23 mouse cellular contexts compared by ENCODE assay signal in the genomic region with DNA sequence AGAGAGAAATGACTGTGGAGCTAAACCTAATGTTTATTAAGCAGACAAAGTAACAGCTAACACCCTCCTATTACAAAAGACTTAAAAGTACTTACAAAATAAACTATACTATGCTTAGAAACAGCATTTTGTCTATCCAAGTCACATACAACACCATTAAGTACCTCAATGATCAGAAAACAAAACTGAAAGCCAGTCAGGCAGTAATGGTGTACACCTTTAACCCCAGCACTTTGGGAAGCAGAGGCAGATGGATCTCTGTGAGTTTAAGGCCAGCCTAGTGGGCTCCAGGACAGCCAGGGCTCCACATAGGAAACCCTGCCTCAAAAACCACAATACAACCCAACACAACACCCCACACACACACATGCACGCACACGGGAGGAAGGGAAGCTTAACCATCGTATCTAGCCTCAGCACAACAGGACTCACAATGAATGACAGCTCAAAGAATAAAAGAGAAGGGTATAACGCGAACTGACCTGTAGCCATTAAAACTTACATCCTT. TPM values are rescaled to one million over a fixed set of nuclear protein-coding genes. Genes with fewer than 3 reads are reported as not detected.
A peak's percentile ranks its signal among the peaks of the same experiment; 100 is the strongest.
DNase-seq lines count a peak whose midpoint lies in the region; ATAC-seq and TF ChIP-seq lines count a peak whose summit lies in the region.
"Had no signal": no experiment of that assay in that cellular context is flagged by ENCODE, and none has a peak within 500 bp of the region (broad histone marks: within the 10 kb centered on the region; RNA-seq: fewer than 3 reads in every experiment).

No protein-coding gene starts in this region.

- no peak for DNase-seq in liver, embryonic 11.5 days (ENCODE audit: low spot score)
- peak; percentile 44 for DNase-seq in CD4-positive, CD25-positive, alpha-beta regulatory T cell, adult 2 months (ENCODE audit: low read depth, low spot score)
- no peak for DNase-seq in retina, embryonic 14.5 days (ENCODE audit: low spot score)
- DNase-seq in left cerebral cortex, adult 2 months (ENCODE audit: extremely low spot score in 1 of 2, low spot score in 2 of 2): no peak
- DNase-seq: adrenal gland, postnatal 36 days; cerebellum, adult 11 months; cerebellum, postnatal 10 days; forebrain, postnatal 0 days; gastrocnemius, postnatal 25 days; kidney, postnatal 36 days; lung, embryonic 14.5 days; lung, postnatal 36 days; right cerebral cortex, adult 18-20 months had no signal

- H3K4me3 ChIP-seq in liver, embryonic 16.5 days (ENCODE audit: low read depth, low read length): no peak overlapping the region
- no peak overlapping the region for H3K4me3 ChIP-seq in liver, embryonic 11.5 days (ENCODE audit: low read depth, low read length)
- no peak overlapping the region for H3K4me3 ChIP-seq in olfactory bulb, adult 2 months (ENCODE audit: insufficient read depth, low read depth, low read length)
- H3K4me3 ChIP-seq in left cerebral cortex, adult 2 months: no peak overlapping the region
- H3K4me3 ChIP-seq: forebrain, embryonic 10.5 days; kidney, embryonic 15.5 days; limb, embryonic 15.5 days; midbrain, embryonic 15.5 days; neural tube, embryonic 13.5 days had no signal

- H3K9ac ChIP-seq in liver, embryonic 16.5 days (ENCODE audit: low read depth, low read length): no peak overlapping the region
- H3K9ac ChIP-seq in liver, embryonic 11.5 days (ENCODE audit: low read depth, low read length): no peak overlapping the region
- H3K9ac ChIP-seq: forebrain, postnatal 0 days; kidney, embryonic 15.5 days; limb, embryonic 15.5 days; lung, embryonic 14.5 days; midbrain, embryonic 15.5 days; neural tube, embryonic 13.5 days had no signal

- H3K4me2 ChIP-seq in liver, embryonic 16.5 days (ENCODE audit: low read depth, low read length): 0 out of 2 replicates have a peak overlapping the region, but pooled peaks have one; percentile 24
- H3K4me2 ChIP-seq in liver, embryonic 11.5 days: no peak overlapping the region
- H3K4me2 ChIP-seq: kidney, embryonic 15.5 days; limb, embryonic 15.5 days; lung, embryonic 14.5 days; midbrain, embryonic 15.5 days; neural tube, embryonic 13.5 days had no signal

- no peak for TF ChIP-seq POLR2A in olfactory bulb, adult 2 months (IDR thresholded peaks at IDR 0.05; ENCODE audit: insufficient read depth, low read depth, low read length)

- H3K27me3 ChIP-seq in liver, embryonic 16.5 days (ENCODE audit: control insufficient read depth, insufficient read depth, low read depth, low read length): no peaks in the 10 kb centered on the region
- no peaks in the 10 kb centered on the region for H3K27me3 ChIP-seq in liver, embryonic 11.5 days (replicated peaks; ENCODE audit: control insufficient read depth, insufficient read depth, low read length)
- H3K27me3 ChIP-seq: kidney, embryonic 15.5 days; limb, embryonic 15.5 days; midbrain, embryonic 15.5 days; neural tube, embryonic 13.5 days had no signal

- no peak for TF ChIP-seq CTCF in olfactory bulb, adult 2 months (IDR thresholded peaks at IDR 0.05; ENCODE audit: insufficient read depth, low read depth, low read length)
- TF ChIP-seq CTCF in left cerebral cortex, adult 2 months (IDR thresholded peaks at IDR 0.05): no peak

- H3K9me3 ChIP-seq in liver, embryonic 16.5 days (replicated peaks; ENCODE audit: control insufficient read depth, low read length): no peaks in the 10 kb centered on the region
- no peaks in the 10 kb centered on the region for H3K9me3 ChIP-seq in liver, embryonic 11.5 days (ENCODE audit: control insufficient read depth, low read length)
- H3K9me3 ChIP-seq: forebrain, embryonic 10.5 days; kidney, embryonic 15.5 days; limb, embryonic 15.5 days; midbrain, embryonic 15.5 days; neural tube, embryonic 13.5 days had no signal

- peak overlapping the region; percentile 44 for H3K27ac ChIP-seq in liver, embryonic 16.5 days (ENCODE audit: low read length)
- H3K27ac ChIP-seq in liver, embryonic 11.5 days (ENCODE audit: low read depth, low read length): no peak overlapping the region
- H3K27ac ChIP-seq in olfactory bulb, adult 2 months (ENCODE audit: insufficient read depth, low read depth, low read length): peak overlapping the region; percentile 51; the same call in 1 of the 2 replicates
- no peak overlapping the region for H3K27ac ChIP-seq in left cerebral cortex, adult 2 months
- H3K27ac ChIP-seq: forebrain, embryonic 10.5 days; kidney, embryonic 15.5 days; limb, embryonic 15.5 days; midbrain, embryonic 15.5 days; neural tube, embryonic 13.5 days had no signal

- peaks cover 29% of the 10 kb centered on the region for H3K4me1 ChIP-seq in liver, embryonic 16.5 days (ENCODE audit: control insufficient read depth, low read depth, low read length)
- peaks cover 12% of the 10 kb centered on the region; the same call in 1 of the 2 replicates for H3K4me1 ChIP-seq in liver, embryonic 11.5 days (replicated peaks; ENCODE audit: control insufficient read depth, insufficient read depth, low read length)
- peaks cover 3% of the 10 kb centered on the region; the same call in 1 of the 2 replicates for H3K4me1 ChIP-seq in olfactory bulb, adult 2 months (ENCODE audit: control insufficient read depth, insufficient read depth, low read length)

- ATAC-seq in liver, embryonic 16.5 days (ENCODE audit: low read depth): no peak
- ATAC-seq in liver, embryonic 11.5 days (replicated peaks; ENCODE audit: low FRiP score): no peak
- 0 out of 2 replicates have a peak, but pooled peaks have one; percentile 9 for ATAC-seq in granulocyte monocyte progenitor cell, adult 5-6 weeks (replicated peaks; ENCODE audit: poor library complexity, severe bottlenecking)
- ATAC-seq: forebrain, postnatal 0 days; hindbrain, embryonic 16.5 days; intestine, postnatal 0 days; midbrain, embryonic 15.5 days had no signal

- H3K36me3 ChIP-seq in liver, embryonic 16.5 days (ENCODE audit: control insufficient read depth, insufficient read depth): peaks cover 8% of the 10 kb centered on the region
- H3K36me3 ChIP-seq in liver, embryonic 11.5 days (ENCODE audit: control insufficient read depth, insufficient read depth, low read length): 0 out of 2 replicates have a peak, but pooled peaks cover 5% of the 10 kb centered on the region
- H3K36me3 ChIP-seq: midbrain, embryonic 15.5 days had no signal

- WGBS in liver, embryonic 16.5 days (ENCODE audit: insufficient replicate concordance): 42% methylated on average over 5 of the region's 5 CpGs
- 57% methylated on average over 5 of the region's 5 CpGs for WGBS in liver, embryonic 11.5 days
- 69% methylated on average over 5 of the region's 5 CpGs for WGBS in olfactory bulb, adult 2 months

- intact Hi-C loops in left cerebral cortex, adult 2 months (cut with DNase I): no loop called here

RNA-seq across cellular contexts. Expression of a gene that starts 8.8 kb away (rescaled TPM):
- polyA plus RNA-seq in liver, embryonic 16.5 days (2015; fragmentation: Nextera tagmentation; extraction: Ambion mirVana): 13.6 and 13.8 TPM in 2 replicates
- 41.6 and 42.1 TPM in 2 replicates for polyA plus RNA-seq in liver, embryonic 11.5 days (2014; fragmentation: Nextera tagmentation; extraction: Ambion mirVana)
- 81.0 and 103 TPM in 2 replicates for total RNA-seq in granulocyte monocyte progenitor cell, adult 5-6 weeks (2014; fragmentation: Nextera tagmentation)
- 94.7 and 102 TPM in 2 replicates for total RNA-seq in granulocyte monocyte progenitor cell, adult 5-6 weeks (2017)
- polyA plus RNA-seq in olfactory bulb, adult 2 months (2012; ENCODE audit: insufficient read depth, insufficient read length, low replicate concordance, missing spikeins): not detected in 2 replicates
- 10 to 100 TPM; 56.2 to 57.9 TPM for total RNA-seq in left cerebral cortex, adult 2 months (2021)

RNA-seq across cellular contexts. Expression of a gene that starts 49.6 kb away (rescaled TPM):
- 2.0 and 2.3 TPM in 2 replicates for polyA plus RNA-seq in liver, embryonic 16.5 days (2015; fragmentation: Nextera tagmentation; extraction: Ambion mirVana)
- polyA plus RNA-seq in liver, embryonic 11.5 days (2014; fragmentation: Nextera tagmentation; extraction: Ambion mirVana): 5.0 and 5.6 TPM in 2 replicates
- 10.5 and 29.9 TPM in 2 replicates for total RNA-seq in granulocyte monocyte progenitor cell, adult 5-6 weeks (2014; fragmentation: Nextera tagmentation)
- total RNA-seq in granulocyte monocyte progenitor cell, adult 5-6 weeks (2017): 6.1 and 11.1 TPM in 2 replicates
- polyA plus RNA-seq in olfactory bulb, adult 2 months (2012; ENCODE audit: insufficient read depth, insufficient read length, low replicate concordance, missing spikeins): not detected in 2 replicates
- 10 to 100 TPM; 86.4 to 87.4 TPM for total RNA-seq in left cerebral cortex, adult 2 months (2021)

Comparison
In these comparisons a context has a peak if more than half of its experiments do, and no peak if none do; other contexts are left out.
1. H3K27ac ChIP-seq: peak in liver, embryonic 16.5 days (single experiment) and olfactory bulb, adult 2 months (single experiment); none in liver, embryonic 11.5 days (single experiment) and left cerebral cortex, adult 2 months (single experiment).